Mouse (Mus musculus): ENCODE measurements at regions not wholly inside any gene's neighbourhood (a gene's known extent, or its start where the extent isn't known, plus 50 kb on each side); places are given as distances from the start of the nearest gene placed in this dataset.
A peak's percentile ranks its signal among the peaks of the same experiment; 100 is the strongest.

DNA sequence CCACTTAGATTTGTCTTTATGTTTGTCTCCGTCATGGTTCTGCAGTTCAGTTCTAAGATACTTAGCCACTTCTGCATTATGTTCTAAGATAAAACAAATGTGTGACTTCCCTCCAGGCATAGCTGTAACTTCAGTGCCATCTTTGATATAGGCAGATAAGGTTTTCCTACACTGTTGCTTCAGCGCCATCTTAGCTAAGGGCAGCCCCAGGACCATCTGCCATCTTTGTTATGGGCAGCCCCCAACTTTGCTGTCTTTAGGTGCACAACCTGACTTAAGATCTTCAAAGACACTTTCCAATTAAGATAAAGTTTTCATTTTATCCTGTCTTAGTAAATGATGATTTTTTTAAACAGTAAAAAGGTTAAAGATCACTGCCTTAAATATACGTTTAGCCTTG lies 119.8 kb downstream of the H2al2a start:
- no peaks in the 10 kb centered on the region for H3K36me3 ChIP-seq (replicated peaks in 1 of 2; ENCODE audit: control insufficient read depth in 1 of 2, insufficient read depth in 1 of 2, low read length in 1 of 2)
- H3K79me2 ChIP-seq (replicated peaks; ENCODE audit: control insufficient read depth, extremely low read depth, insufficient read depth, poor library complexity, severe bottlenecking): no peaks in the 10 kb centered on the region
- H3K9ac ChIP-seq (ENCODE audit: insufficient read depth, low read depth): no peak overlapping the region
- in situ Hi-C loops (cut with MboI; ENCODE audit: low pct_ligation_motif_present, low pct_unique_long_range_greater_than_20kb, low sequenced_read_pairs) (no loop called here), dilution Hi-C loops (cut with MboI; ENCODE audit: extremely low pct_ligation_motif_present, extremely low pct_unique_long_range_greater_than_20kb, low sequenced_read_pairs) (no loop called here)
- H3K4me1 ChIP-seq (ENCODE audit: control insufficient read depth in 1 of 2, insufficient read depth in 2 of 2): no peaks in the 10 kb centered on the region; a peak in 1 of 4 replicates
- no peaks in the 10 kb centered on the region for H3K9me3 ChIP-seq (replicated peaks; ENCODE audit: low read length)
- DNase-seq (ENCODE audit: extremely low read depth): no peak
- no peak overlapping the region for H3K27ac ChIP-seq (ENCODE audit: insufficient read depth, low read depth)
- TF ChIP-seq ZKSCAN1 (IDR thresholded peaks at IDR 0.05; ENCODE audit: borderline replicate concordance, low read depth, low read length) (no peak), NRF1 (IDR thresholded peaks at IDR 0.05; ENCODE audit: low read depth, low read length) (peak; percentile 66), IRF4 (IDR thresholded peaks at IDR 0.05; ENCODE audit: low read depth, low read length) (no peak), MAZ (IDR thresholded peaks at IDR 0.05; ENCODE audit: low read depth, low read length) (no peak), HCFC1 (IDR thresholded peaks at IDR 0.05; ENCODE audit: low read depth, low read length) (no peak), ETS1 (conservative IDR thresholded peaks at IDR 0.05; ENCODE audit: low read depth, low read length) (no peak), EP300 (IDR thresholded peaks at IDR 0.05; ENCODE audit: low read length) (no peak), MXI1 (IDR thresholded peaks at IDR 0.05; ENCODE audit: low read depth, low read length) (no peak)
- H3K27me3 ChIP-seq (replicated peaks): no peaks in the 10 kb centered on the region
- H3K4me3 ChIP-seq (replicated peaks in 1 of 3; ENCODE audit: low read depth in 2 of 3, low read length in 2 of 3, poor library complexity in 1 of 3): no peak overlapping the region
- no peak overlapping the region for H3K4me2 ChIP-seq (ENCODE audit: insufficient read depth, low read depth, poor library complexity, severe bottlenecking)

GRCm38 (mm10) chr2:17876155-17876554 lies 120.6 kb downstream of the H2al2a start:
- no peaks in the 10 kb centered on the region; a peak in 1 of 4 replicates for H3K4me1 ChIP-seq (ENCODE audit: control insufficient read depth in 1 of 2, insufficient read depth in 2 of 2)
- no peak overlapping the region for H3K4me3 ChIP-seq (replicated peaks in 1 of 3; ENCODE audit: low read depth in 2 of 3, low read length in 2 of 3, poor library complexity in 1 of 3)
- no peaks in the 10 kb centered on the region for H3K36me3 ChIP-seq (replicated peaks in 1 of 2; ENCODE audit: control insufficient read depth in 1 of 2, insufficient read depth in 1 of 2, low read length in 1 of 2)
- no peaks in the 10 kb centered on the region for H3K27me3 ChIP-seq (replicated peaks)
- TF ChIP-seq BHLHE40 (IDR thresholded peaks at IDR 0.05; ENCODE audit: low read depth, low read length) (peak; percentile 50; the same call in 1 of the 2 replicates), RCOR1 (conservative IDR thresholded peaks at IDR 0.05; ENCODE audit: low read depth, low read length) (no peak)
- H3K9me3 ChIP-seq (replicated peaks; ENCODE audit: low read length): no peaks in the 10 kb centered on the region
- no peak for DNase-seq (ENCODE audit: extremely low read depth)
- no peak overlapping the region for H3K9ac ChIP-seq (ENCODE audit: insufficient read depth, low read depth)
- in situ Hi-C loops (cut with MboI; ENCODE audit: low pct_ligation_motif_present, low pct_unique_long_range_greater_than_20kb, low sequenced_read_pairs): no loop called here
- dilution Hi-C loops (cut with MboI; ENCODE audit: extremely low pct_ligation_motif_present, extremely low pct_unique_long_range_greater_than_20kb, low sequenced_read_pairs): no loop called here
- H3K79me2 ChIP-seq (replicated peaks; ENCODE audit: control insufficient read depth, extremely low read depth, insufficient read depth, poor library complexity, severe bottlenecking): no peaks in the 10 kb centered on the region
- no peak overlapping the region for H3K4me2 ChIP-seq (ENCODE audit: insufficient read depth, low read depth, poor library complexity, severe bottlenecking)
- no peak overlapping the region for H3K27ac ChIP-seq (ENCODE audit: insufficient read depth, low read depth)

DNA sequence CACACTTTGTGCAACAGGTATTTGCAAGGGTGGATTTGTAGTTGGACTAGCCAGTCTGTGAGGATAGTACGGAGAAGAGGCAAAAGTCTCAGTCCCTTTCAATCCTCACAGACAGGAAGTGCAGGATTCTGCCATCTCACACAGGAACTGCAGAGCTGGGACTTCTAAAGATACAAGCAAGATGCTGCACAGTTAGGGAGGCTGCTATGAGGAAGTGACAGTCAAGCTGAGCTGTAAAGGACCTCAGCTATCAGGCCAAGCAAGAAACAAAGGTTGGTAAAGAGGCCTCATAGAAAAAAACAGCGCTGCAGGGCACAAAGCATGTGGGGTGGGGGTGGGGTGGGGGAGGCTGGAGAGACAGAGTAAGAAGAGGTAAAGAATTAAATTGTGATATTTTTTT lies 126.2 kb downstream of the H2al2a start:
- no peaks in the 10 kb centered on the region for H3K36me3 ChIP-seq (replicated peaks in 1 of 2; ENCODE audit: control insufficient read depth in 1 of 2, insufficient read depth in 1 of 2, low read length in 1 of 2)
- H3K4me2 ChIP-seq (ENCODE audit: insufficient read depth, low read depth, poor library complexity, severe bottlenecking): no peak overlapping the region
- H3K9ac ChIP-seq (ENCODE audit: insufficient read depth, low read depth): no peak overlapping the region
- no peak for DNase-seq (ENCODE audit: extremely low read depth)
- no peaks in the 10 kb centered on the region for H3K27me3 ChIP-seq (replicated peaks)
- dilution Hi-C loops (cut with MboI; ENCODE audit: extremely low pct_ligation_motif_present, extremely low pct_unique_long_range_greater_than_20kb, low sequenced_read_pairs): no loop called here
- in situ Hi-C loops (cut with MboI; ENCODE audit: low pct_ligation_motif_present, low pct_unique_long_range_greater_than_20kb, low sequenced_read_pairs): no loop called here
- no peak for TF ChIP-seq BHLHE40 (IDR thresholded peaks at IDR 0.05; ENCODE audit: low read depth, low read length)
- TF ChIP-seq TBP (conservative IDR thresholded peaks at IDR 0.05; ENCODE audit: low read depth, low read length): no peak
- TF ChIP-seq RCOR1 (conservative IDR thresholded peaks at IDR 0.05; ENCODE audit: low read depth, low read length): no peak
- TF ChIP-seq UBTF (IDR thresholded peaks at IDR 0.05; ENCODE audit: low read depth, low read length): no peak
- TF ChIP-seq MEF2A (IDR thresholded peaks at IDR 0.05; ENCODE audit: borderline replicate concordance, low read depth, low read length): no peak
- no peak for TF ChIP-seq EP300 (IDR thresholded peaks at IDR 0.05; ENCODE audit: low read length)
- no peak for TF ChIP-seq ZMIZ1 (IDR thresholded peaks at IDR 0.05; ENCODE audit: low read depth, low read length)
- no peak for TF ChIP-seq MAX (IDR thresholded peaks at IDR 0.05; ENCODE audit: low read length)
- no peak for TF ChIP-seq MXI1 (IDR thresholded peaks at IDR 0.05; ENCODE audit: low read depth, low read length)
- no peak for TF ChIP-seq SIN3A (IDR thresholded peaks at IDR 0.05; ENCODE audit: low read length)
- TF ChIP-seq SMC3 (IDR thresholded peaks at IDR 0.05; ENCODE audit: low read depth, low read length): no peak
- peaks cover 0 to 17% of the 10 kb centered on the region in 2 experiments; a peak in 2 of 4 replicates for H3K4me1 ChIP-seq (ENCODE audit: control insufficient read depth in 1 of 2, insufficient read depth in 2 of 2)
- H3K79me2 ChIP-seq (replicated peaks; ENCODE audit: control insufficient read depth, extremely low read depth, insufficient read depth, poor library complexity, severe bottlenecking): no peaks in the 10 kb centered on the region
- H3K9me3 ChIP-seq (replicated peaks; ENCODE audit: low read length): no peaks in the 10 kb centered on the region
- no peak overlapping the region for H3K27ac ChIP-seq (ENCODE audit: insufficient read depth, low read depth)
- no peak overlapping the region for H3K4me3 ChIP-seq (replicated peaks in 1 of 3; ENCODE audit: low read depth in 2 of 3, low read length in 2 of 3, poor library complexity in 1 of 3)
